Mouse (Mus musculus) CD4-positive, CD25-positive, alpha-beta regulatory T cell, adult 2 months (primary cell): ENCODE measurements around the gene Usf3.

Experiments used
- DNase-seq: peaks from one replicate; pipeline ENCODE4 v3.0.0-alpha.2; 2012; ENCODE audit warnings: low read depth, low spot score

Gene Usf3

GRCm38 (mm10) chr16:44172297-44173154 is 520 bp upstream of the Usf3 start:
- DNase-seq, result peak; percentile 98

- DNase-seq, result no peak
Measured at GRCm38 (mm10) chr16:44173966-44174530, 1.0 kb downstream of the Usf3 start.

DNA sequence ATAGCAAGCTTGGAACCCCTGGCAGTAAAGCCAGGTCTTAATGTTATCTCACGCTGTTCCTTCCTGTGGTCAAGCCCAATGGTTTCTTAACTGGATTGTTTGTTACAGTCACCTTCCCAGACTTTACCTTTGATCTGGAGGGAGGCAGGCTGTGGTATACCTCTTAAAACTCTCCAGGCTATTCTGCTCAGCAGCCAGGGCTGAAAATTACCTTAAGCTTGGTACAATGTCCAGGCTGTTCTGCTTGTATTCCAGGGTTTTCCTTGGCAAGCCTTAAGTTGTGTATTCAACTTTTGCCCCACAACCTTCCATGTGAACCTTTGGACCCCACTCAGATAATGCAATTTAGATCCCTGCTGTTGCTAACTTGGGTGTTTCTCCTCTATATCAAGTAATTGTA is 2.0 kb downstream of the Usf3 start:
- no peak for DNase-seq

GRCm38 (mm10) chr16:44176511-44176910 is 3.5 kb downstream of the Usf3 start:
- no peak for DNase-seq

- no peak for DNase-seq
Measured at GRCm38 (mm10) chr16:44178555-44178954, 5.5 kb downstream of the Usf3 start.

DNA sequence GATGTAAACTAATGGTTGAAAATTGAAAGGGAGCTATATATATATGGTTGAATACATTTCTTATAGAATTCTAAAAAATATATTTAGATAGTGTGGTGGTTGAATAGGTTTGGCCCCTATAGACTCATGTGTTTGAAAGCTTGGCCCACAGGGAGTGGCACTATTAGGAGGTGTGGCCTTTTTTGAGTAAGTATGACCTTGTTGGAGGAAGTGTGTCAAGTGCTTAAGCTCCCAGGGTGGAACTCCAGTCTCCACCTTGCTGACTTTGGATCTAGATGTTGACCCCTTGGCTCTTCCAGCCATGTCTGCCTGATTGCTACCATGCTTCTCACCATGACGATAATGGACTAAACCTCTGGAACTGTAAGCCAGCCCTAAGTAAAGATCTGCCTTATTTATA is 9.6 kb downstream of the Usf3 start:
- no peak for DNase-seq

DNA sequence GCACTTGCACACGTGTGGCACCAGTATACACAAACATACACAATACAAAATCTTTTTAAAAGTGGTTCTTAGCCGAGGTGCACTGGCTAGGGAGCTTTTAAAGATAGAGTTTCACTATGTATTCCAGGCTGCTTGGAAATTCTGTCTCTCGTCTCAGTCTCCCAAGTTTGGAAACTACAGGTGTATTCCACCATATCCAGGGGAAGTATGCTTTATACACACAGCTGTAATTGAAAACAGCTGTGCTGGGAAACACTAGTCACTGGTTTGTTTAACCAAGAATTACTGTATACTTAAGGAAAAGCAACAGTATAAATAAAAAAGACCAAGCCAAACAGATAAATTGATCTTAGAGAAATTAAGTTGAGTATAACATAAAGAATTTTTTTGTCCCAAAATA is 11.7 kb downstream of the Usf3 start:
- no peak for DNase-seq

DNA sequence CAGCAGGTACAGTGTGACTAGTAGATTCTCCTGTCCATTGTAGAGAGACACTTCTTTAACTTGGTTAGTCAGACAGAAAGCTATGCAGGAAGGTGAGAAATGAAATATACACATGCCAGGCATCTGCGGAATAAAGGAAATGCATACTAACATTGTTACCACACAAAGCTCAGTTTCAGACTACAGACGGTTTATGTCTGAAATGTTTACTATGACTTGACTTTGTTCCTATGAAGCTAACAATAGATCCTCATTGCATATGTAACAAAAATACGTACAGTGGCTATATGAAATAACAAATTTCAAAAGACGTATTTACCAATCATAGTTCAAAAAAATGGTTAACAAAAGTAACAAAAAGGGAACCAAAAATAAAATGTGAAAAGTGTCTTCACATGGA is 14.1 kb downstream of the Usf3 start:
- no peak for DNase-seq

GRCm38 (mm10) chr16:44188766-44189165 is 15.7 kb downstream of the Usf3 start:
- DNase-seq, result peak; percentile 18

GRCm38 (mm10) chr16:44190032-44190431 is 17.0 kb downstream of the Usf3 start:
- peak; percentile 8 for DNase-seq

DNA sequence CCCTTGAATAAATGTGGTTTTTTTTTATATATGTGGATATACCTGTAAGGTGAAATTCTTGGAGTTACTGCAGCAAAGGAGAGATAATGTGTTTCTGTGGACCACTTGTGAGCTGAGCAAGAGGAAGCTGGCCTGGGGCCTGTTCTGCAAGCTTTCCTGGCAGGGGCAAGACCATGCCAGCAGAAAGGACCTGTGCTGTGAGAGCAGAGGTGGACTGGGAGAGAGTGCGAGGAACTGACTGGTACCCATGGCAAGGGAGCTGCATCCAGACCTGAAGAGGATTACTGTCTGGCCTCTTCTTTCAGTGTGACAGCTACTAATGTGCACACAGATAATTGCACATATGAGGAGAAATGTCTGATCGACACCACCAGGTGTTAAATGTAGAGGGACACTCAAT is 17.9 kb downstream of the Usf3 start:
- DNase-seq, result no peak

DNA sequence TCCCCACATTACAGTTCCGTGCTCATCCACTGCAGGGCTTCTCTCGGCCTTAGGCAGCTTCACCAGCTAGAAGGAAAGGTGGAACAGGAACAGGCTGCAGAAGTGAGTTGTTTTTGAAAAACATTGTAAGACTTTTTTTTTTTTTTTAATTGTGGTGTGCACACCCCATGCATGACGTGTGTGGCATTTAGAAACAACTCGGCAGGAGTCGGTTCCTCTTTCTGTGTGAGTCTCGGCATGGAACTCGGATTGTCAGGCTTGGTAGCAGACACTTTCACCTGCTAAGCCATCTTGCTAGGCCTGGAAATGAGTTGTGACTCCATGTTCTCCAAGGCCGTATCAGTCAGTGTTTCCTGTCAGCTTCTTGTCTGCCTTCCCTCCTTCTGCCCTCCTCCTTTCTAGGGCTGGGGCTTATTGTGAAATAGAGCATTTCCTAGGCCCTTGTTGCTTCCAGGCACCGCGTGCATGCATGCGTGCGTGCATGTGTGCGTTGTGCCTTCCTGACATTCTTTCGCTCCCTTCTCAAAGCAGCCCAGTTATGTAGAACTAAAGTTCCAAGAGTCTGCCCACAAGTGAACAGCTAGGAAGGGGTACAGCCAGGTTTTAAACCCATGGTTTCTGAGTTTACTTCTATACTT is 26.1 kb downstream of the Usf3 start:
- DNase-seq, result no peak

GRCm38 (mm10) chr16:44200146-44200545 is 27.1 kb downstream of the Usf3 start:
- no peak for DNase-seq

DNA sequence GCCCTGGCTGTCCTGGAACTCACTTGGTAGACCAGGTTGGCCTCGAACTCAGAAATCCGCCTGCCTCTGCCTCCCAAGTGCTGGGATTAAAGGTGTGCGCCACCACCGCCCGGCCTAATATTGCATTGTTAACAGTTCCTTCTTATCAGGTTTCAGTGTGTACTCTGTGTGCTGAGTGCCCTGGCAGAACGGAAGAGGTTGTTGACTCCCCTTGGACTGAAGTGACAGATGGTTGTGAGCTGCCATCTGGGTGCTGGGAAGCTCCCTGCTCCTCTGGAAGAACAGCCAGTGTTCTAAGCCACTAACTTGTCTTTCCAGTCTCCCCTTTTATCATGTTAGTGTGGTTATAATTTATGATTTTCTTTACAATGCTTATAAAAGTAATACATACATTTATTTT is 31.3 kb downstream of the Usf3 start:
- DNase-seq, result no peak

DNA sequence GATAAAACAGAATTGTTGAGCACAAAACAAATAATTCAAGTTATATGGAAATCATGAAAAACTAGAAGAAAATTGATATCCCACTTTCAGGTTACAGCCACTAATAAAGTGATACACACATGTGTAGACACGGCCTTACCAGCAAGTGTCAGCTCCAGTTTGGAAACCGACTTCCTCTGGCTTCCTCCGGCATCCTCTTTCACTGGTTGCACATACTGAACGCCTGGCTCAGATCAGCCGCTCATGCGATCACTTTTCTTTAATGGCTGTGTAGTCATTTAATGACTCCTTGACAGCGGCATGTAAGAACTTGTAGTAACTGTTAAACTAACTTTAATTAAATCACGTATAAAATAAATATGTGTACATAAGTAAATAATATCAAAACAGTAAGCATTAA is 32.9 kb downstream of the Usf3 start:
- no peak for DNase-seq

DNA sequence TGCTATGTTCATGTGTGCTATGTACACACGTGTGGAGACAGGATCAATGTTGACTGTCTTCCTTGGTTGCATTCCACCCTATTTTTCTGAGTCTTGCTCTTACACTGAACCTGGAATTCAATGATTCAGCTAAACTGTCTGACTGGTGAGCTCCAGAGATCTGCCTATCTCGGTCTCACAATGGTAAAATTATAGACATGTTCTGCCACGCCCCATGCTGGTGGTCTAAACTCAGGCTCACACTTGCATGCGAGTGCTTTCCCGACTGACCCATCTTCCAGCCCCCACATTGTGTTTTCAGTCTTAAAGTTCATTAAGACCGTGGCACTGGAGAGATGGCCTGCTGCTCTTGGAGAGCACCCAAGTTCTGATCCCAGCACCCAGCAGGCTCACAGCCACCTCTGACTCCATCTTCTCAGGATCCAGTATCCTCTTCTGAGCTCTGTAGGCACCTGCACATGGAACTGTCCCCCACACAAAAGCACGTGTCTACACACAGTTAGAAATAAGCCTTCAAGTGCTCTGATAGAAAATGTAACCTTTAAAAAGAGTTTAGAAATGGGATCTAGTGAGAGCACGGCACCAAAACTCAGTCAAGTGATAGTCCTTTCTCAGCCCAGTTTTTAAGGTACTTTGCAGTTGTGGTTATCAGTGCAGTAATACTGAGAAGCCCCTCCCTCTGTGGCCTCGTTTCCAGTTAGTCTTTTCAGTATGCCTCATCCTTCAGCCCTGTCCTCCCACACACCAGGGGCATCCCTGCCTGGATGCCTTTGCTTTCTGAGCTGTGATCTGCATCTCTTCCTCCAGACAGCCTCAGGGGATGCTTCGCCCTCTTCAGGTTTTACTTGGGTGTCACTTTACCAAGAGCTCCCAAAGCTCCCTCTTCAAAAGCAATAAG is 37.4 kb downstream of the Usf3 start:
- peak; percentile 30 for DNase-seq

- DNase-seq, result no peak
Measured at GRCm38 (mm10) chr16:44211054-44211414, 38.0 kb downstream of the Usf3 start.

- DNase-seq, result no peak
Measured at GRCm38 (mm10) chr16:44212703-44213102, 39.7 kb downstream of the Usf3 start.

- DNase-seq, result no peak
Measured at GRCm38 (mm10) chr16:44215513-44215912, 42.5 kb downstream of the Usf3 start.

GRCm38 (mm10) chr16:44216417-44216816 is 43.4 kb downstream of the Usf3 start:
- DNase-seq, result no peak

- DNase-seq, result no peak
Measured at GRCm38 (mm10) chr16:44221463-44221862, 48.4 kb downstream of the Usf3 start.

DNA sequence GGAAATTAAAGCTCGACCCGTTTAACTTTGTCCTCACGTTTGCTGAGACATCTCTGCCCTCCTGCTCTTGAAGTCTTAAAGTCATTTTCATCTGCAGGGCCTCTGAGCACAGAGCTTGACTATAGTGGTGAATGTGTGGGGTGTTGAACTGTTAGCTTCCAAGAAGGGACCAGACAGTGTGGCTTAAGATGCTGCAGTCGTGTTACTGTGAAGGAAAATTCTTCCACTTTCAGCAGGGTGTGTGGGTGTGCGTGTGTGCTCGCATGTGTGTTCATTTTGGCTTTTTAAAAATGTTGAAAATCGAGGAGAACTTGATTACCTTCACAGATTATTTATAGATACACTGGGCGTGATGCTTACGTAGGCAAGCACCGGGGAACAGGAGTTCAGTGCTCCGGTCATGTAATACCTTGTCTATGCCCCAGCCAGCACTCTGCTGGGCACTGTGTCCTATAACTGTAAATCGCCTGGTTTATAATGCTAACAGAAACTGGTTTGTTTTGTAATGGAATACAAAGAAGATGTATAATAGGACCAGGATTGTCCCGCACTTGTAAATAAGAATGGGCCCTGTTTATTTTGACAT is 53.8 kb downstream of the Usf3 start:
- DNase-seq, result no peak
